24 mouse cellular contexts compared by ENCODE assay signal in the genomic region with DNA sequence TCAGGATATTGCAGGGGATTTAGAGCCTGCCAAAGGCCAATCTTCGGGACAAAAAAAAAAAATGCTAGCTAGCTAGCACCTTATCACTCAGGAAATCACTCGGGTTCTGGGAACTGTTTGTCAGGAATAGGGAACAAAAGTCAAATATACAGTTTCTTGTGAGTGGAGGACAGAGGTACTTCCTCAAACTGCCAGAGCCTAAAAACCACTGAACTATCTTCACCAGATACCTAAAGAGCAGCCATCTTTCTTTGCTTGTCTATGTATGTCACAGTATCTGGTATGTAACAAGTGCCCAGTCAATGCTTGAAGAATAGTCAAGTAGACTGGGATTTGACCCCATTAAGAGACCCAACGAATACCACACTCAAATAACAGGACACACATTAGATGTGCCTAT. TPM values are rescaled to one million over a fixed set of nuclear protein-coding genes. Genes with fewer than 3 reads are reported as not detected.
"Had no signal": no experiment of that assay in that cellular context is flagged by ENCODE, and none has a peak within 500 bp of the region (broad histone marks: within the 10 kb centered on the region; RNA-seq: fewer than 3 reads in every experiment).

No protein-coding gene starts in this region.

- H3K9me3 ChIP-seq: liver, embryonic 15.5 days; lung, embryonic 15.5 days; midbrain, embryonic 10.5 days; midbrain, embryonic 12.5 days; neural tube, embryonic 13.5 days; neural tube, embryonic 15.5 days; stomach, embryonic 15.5 days had no signal

- H3K4me3 ChIP-seq: liver, embryonic 15.5 days; lung, embryonic 15.5 days; midbrain, embryonic 10.5 days; midbrain, embryonic 12.5 days; myocyte; neural tube, embryonic 13.5 days; neural tube, embryonic 15.5 days; stomach, embryonic 15.5 days had no signal

- H3K4me1 ChIP-seq: liver, embryonic 15.5 days; lung, embryonic 15.5 days; midbrain, embryonic 10.5 days; midbrain, embryonic 12.5 days; neural tube, embryonic 13.5 days; neural tube, embryonic 15.5 days; stomach, embryonic 15.5 days had no signal

- ATAC-seq: liver, postnatal 0 days; lung, postnatal 0 days; midbrain, embryonic 16.5 days had no signal

- H3K9ac ChIP-seq: liver, embryonic 15.5 days; liver, postnatal 0 days; lung, embryonic 15.5 days; midbrain, embryonic 12.5 days; neural tube, embryonic 13.5 days; neural tube, embryonic 15.5 days; stomach, embryonic 15.5 days had no signal

- DNase-seq: liver, postnatal 0 days; lung, adult 2 months; lung, postnatal 14 days; lung, postnatal 36 days; midbrain, embryonic 14.5 days; right cerebral cortex, postnatal 14 days; thymus, adult 18-20 months; thymus, postnatal 14 days; thymus, postnatal 36 days had no signal

- H3K36me3 ChIP-seq: liver, embryonic 15.5 days; lung, embryonic 15.5 days; midbrain, embryonic 10.5 days; midbrain, embryonic 12.5 days; neural tube, embryonic 13.5 days; neural tube, embryonic 15.5 days; stomach, embryonic 15.5 days had no signal

- H3K27ac ChIP-seq: liver, embryonic 15.5 days; lung, embryonic 15.5 days; macrophage; midbrain, embryonic 10.5 days; midbrain, embryonic 12.5 days; neural tube, embryonic 13.5 days; neural tube, embryonic 15.5 days; stomach, embryonic 15.5 days had no signal

- H3K27me3 ChIP-seq: stomach, embryonic 15.5 days had no signal

RNA-seq across cellular contexts. Expression of gene AU015836, which starts 10.0 kb away (rescaled TPM):
- total RNA-seq: megakaryocyte-erythroid progenitor cell, adult 5-6 weeks had no signal
- polyA plus RNA-seq: liver, postnatal 0 days; lung, embryonic 15.5 days; lung, postnatal 0 days; macrophage; midbrain, embryonic 12.5 days; midbrain, embryonic 14.5 days; midbrain, embryonic 16.5 days; myocyte; neural tube, embryonic 11.5 days; neural tube, embryonic 13.5 days; neural tube, embryonic 15.5 days; spleen, adult 2 months; thymus, postnatal 0 days had no signal
